Mouse (Mus musculus) adrenal gland, adult 2 months (tissue): ENCODE measurements around the gene Rexo4. TPM values are rescaled to one million over a fixed set of nuclear protein-coding genes. Genes with fewer than 3 reads are reported as not detected.

Source experiments
- DNase-seq: peaks from one replicate; pipeline ENCODE4 v3.0.0; 2021
- polyA plus RNA-seq: library from polyadenylated mRNA; depleted of rRNA; stranded (reverse); fragments of >200 nt; gene quantifications from 2 replicates; pipeline ENCODE4 v1.2.3, GENCODE M21; 2012
- total RNA-seq, 2 experiments: library from RNA; stranded (reverse); gene quantifications; 2 replicates each; pipeline ENCODE4 v1.2.3; 2021

The Rexo4 gene
- total and polyA plus RNA-seq, 3 experiments: 10.1 to 41.4 (median 23.6) TPM

DNA sequence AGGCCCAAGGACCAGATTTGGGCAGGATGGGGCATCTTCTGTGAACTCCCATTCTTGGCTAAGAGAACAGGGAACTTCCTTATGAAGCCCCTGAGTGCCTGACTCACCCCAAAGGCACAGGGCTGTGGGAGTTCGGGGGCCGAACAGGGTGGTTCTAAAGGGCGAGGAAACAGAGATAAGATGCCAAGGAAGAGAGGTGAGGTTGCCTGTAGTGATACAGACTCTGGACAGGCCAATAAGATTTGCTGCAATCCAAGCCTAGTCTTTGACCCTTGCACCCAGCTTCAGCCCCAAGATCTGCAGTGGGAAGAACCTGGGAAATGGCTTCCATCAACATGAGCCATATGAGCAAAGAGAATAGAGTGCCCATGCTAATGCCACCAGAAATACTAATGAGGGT lies 20.9 kb downstream of the Rexo4 start:
- DNase-seq: no peak

DNA sequence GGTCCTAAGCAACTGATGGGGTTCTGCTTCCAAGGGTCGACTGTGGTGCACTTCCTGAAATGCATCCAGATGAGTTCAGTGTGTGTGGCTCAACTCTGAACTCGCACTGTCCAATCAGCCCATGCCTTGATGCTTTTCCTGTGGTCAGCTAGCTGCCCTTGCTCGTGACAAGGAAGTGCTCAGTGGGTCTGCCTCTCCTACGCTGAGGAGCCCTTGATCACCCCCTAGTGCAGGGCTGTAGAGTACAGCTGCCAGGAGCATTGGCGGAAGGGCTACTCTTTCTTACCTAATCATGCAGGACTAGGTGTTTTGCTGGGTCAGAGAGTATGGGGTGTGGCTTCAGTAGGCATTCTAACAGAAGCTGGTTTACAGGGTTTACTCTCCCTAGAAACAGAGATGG lies 22.6 kb downstream of the Rexo4 start:
- DNase-seq: no peak

DNA sequence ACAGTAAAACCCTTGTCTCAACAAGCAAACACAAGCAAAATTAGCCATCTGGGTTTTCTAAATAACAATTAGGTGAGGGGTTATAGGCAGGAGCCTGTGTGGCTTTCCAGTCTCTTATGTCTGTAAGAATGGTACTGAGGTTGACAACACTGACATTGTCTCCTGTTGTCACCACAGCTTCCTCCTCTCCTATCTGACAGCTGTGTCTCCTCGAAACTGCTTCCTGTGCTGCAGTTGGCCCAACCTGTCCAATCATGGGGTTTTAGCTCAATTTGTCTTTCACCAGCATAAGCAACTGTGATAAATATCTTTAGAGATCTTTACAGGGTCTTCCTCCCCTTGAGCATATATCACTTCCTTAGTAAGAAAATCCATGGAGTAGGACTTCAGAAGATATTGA lies 27.8 kb downstream of the Rexo4 start:
- no peak for DNase-seq

DNA sequence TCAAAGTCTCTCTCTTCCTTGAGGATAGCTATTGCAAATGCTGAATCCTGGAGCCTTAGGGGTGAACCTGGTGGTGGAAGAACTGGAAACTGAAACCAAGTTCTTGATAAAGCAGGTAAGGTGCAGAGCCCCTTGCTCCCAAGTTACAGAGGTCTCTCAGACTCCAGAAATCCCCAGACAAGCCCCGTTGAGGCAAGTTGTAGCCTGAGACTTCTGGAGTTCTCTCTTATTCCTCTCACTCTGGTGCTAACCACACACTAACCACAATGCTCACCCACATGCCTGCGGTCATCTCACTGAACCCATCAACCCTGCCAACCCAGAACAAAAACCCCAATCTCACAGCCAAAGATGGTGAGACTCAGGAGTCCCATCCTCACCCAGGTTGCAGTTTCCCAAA lies 28.9 kb downstream of the Rexo4 start:
- no peak for DNase-seq

DNA sequence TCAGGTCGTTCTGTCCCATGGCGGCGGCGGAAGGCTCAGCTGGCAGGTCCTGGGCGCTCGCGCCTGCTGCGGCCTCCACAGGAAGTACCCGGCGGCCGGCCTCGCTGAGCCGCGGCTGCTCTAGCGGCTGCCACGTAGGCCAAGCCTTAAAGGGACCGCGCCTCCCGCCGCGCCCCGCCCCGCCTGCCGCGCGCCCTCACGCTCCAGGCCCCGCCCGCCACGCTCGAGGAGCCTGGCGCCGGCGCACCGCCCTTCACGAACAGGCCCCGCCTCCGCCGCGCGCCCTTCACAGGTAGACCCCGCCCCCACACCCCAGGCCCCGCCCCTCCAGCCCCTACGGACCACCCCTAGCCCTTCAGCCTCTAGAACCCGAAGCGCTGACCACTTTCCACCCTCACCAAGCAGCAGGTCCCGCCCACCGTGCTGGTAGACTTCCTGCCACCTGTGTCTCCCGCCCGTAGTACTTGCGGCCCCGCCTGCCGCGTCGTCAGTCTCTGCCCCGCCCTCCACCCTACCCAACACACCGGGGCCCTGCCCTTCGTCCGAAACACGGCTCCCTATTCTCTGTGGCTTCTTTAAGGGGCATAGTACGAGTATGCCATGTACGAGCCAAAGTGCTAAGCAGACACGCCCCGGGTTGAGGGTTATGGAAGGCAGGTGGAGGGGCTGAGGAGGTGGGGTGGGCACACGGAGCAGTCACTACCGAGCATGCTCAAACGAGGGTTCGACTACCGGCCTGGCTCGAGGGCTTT lies 30.7 kb downstream of the Rexo4 start, which contains the start of the genes Surf4 and Stkld1:
TSS of gene Surf4 (minus strand) at position 625 of the 752 bp plus-strand sequence.
TSS of gene Stkld1 (plus strand) at position 744 of the 752 bp plus-strand sequence.
- peak; percentile 97 for DNase-seq

DNA sequence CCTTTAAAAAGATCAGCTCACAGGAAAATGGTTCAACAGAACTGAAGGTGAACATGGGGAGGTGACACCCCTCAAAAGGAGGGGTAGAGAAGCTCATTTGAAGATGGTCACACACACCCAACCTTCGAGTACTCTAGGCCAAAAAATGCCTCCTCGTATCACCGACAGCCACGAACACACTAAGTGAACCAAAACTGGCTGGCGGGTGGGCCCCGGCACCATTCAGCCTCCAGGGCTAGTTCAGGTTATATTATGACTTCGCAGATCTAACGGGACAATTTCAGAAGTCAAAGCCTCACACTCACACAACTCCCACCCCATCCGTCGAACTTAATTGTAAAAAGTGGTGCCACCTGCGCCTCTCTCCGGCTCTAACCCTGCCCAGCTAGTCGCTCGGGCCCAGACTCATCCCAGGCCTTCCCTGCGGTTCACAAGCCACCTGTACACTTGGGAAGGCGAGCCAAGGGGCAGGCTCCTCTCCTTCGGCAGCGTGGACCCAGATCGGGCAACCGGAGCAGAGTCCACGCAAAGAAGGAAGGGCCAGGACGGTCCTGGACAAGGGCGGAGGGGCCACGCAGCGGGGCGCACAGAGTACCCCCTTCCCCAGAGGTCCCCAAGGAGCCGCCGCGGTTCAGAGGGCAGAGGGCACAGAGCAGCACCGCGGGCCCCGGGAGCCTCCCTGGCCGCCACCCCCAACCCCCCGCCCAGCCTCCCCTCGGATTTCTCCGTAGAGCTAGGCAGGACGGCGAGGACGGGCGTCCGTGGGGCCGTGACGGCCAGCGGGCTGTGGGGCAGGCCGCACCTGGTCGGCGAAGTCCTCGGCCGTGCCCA lies 31.5 kb downstream of the Rexo4 start:
- DNase-seq: no peak

DNA sequence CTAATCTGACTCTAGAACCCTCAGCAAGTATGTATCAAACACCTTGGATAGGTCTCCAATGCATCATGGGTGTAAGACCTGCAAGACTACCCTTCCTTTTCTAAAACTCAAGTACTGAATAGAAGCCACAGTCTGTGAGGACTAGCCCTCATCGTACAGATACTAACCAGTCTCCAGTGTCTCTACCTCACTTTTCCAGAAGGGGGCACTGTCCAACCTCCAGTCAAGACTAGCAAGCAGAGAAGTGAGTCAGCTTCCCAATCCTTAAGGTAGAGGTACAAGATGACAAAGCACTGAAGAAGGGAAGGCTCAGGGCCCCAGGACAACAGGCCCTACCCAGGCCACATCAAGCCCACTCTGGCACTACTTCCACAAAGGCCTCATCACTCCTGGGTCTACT lies 33.8 kb downstream of the Rexo4 start:
- DNase-seq: peak; percentile 78

DNA sequence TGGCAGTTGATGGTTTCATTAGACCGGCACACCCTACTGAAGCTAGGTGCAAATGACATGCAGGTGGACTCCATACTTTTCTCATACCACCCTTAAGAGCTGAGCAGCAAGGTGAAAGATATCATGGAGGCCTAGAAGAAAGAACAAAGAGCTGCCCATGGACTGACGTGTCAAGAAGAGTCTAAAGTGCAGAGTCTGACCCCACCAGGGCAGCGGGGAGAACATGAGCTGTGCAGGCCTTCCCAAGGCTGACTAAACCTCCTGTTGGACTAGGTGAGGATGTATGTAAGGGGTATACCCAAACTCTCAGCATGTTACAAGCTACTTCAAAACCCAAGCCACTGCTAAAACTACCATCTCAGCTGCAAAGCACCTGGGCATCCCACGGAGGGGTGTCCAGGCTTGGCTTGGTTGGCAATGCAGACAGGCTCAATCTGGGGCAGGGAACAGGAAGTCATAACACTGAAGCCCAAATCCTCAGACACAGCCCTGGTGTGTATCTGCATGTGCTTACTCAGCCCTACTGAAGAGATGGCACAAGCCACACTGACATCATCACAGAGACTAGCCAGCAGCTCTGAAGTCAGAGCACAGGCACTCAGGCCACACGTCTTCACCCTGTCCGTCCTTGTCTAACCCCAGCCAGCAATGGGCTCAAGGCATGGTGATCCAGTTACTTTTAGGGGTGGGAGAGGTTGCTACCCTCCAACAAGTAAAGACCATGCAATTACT lies 36.3 kb downstream of the Rexo4 start:
- peak; percentile 47 for DNase-seq

DNA sequence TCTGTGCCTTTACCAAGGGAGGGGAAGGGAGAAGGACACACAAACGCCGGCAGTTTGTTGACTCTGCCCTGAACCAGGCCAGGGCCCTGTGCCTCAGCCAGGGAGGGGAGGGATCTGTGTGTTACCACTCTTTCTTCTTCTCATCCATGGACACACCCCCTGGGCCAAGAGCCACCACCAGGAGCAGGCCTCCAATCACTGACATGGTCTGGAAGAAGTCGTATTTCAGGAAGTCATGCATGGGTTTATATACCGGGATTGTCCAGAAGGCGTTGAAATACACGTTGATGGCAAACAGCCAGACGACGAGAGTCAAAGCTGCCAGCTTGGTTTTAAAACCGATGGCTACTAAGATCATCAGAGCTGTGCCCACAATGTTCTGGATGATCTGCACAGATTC lies 42.4 kb downstream of the Rexo4 start:
- peak; percentile 84 for DNase-seq

DNA sequence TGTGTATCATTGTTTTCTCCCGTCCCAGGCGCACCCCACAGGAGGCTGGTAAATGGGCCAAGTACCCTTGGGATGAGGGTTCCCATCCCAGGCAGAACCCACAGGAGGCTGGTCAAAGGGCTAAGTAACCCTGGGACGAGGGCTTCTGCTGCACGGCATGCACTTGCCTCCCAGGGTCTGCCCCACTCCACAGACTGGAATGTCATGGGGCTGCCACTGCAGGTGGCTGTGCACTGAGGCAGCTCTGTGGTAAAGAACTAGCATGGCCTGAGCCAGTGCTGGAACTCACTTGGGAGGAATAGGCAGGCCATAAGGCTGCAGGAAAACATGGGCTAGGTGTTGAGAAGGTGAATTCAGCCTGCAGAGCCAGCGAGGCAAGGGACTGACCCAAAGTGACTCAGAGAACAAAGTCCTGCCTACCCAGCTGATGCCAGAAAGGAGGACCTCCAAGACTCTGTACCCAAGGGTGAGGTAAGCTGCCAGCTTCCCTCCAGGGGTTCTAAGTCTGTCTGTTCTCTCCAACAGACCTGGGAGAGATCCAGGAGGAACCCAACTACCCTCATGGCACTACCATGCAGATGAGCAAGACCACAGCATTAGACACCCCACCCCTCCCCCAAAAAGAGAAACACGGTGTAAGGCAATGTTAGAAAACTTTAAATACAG lies 43.9 kb downstream of the Rexo4 start:
- DNase-seq: no peak

DNA sequence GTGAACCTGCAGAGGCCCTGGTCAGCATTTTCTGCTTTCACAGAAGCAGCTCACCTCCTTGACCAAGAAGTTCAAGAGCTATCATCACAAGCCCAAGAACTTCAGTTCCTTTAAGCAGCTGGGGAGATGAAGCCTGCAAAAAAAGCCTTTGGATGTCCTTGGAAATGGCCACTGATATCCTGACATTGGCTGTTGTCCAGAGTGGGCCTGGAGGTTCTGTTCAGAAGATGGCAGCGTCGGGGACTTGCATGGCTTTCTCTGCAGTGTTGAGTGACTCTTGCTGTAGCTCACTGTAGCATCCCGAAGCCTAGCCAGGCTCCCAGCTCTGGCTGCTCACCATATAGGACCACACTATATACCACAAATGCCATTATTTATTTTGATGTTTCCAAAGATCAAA lies 44.5 kb downstream of the Rexo4 start:
- DNase-seq: peak; percentile 56

DNA sequence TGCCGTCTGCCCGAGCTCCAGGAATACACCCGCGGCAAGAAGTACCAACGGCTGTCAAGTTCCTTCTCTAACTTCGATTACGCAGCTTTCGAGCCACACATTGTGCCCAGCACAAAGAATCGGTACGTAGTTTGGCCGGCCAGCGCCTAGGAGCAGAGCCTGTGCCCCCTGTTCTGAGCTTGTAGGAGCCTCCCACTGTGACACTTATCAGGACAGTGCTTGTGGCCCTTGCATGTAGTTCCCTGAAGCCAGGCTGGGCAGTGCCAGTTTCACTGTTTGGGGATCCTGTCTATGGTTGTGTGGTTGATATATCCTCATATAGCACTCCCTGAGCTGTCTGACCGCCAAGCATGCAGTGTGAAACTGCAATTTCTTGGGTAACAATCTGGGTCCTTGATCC lies 47.4 kb downstream of the Rexo4 start:
- DNase-seq: no peak

DNA sequence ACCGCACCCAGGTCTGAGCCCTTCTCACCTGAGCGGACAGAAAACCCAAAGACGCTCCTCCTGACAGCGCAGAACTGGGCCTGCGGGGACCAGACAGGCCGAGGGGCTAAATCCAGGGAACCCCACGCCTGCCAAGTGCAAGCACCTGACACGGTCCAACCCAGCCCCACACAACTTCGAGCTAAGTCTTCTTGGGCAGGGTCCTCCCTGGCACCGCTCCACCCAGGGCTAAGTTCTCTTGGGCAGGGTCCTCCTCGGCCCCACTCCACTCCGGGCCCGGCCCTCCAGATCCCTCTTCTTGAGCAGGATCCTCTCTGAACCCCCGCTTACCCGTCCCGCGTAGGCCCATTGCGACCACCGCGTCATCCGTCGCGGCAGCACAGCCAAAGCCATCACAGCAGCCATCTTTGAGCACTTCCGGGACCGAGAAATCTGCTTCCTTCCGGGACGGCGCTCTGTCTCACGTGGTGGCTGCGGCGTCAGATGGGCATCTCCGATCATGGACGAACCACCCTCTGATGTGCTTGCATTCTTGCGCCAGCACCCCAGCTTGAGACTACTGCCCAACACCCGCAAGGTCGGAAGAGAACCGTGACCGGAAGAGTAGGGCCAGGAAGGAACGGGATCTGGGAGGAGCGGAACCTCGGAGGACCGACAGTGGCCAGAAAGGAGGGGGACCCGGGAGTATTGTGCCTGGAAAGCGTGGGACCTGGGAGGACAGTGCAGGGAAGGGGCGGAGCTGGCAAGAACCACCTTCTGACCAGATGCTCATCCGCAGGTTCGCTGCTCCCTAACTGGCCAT lies 48.1 kb downstream of the Rexo4 start, which contains the start of the genes Surf2 and Surf1:
TSS of gene Surf2 (plus strand) at position 441 of the 802 bp plus-strand sequence.
TSS of gene Surf1 (minus strand) at position 604 of the 802 bp plus-strand sequence.
- peak; percentile 90 for DNase-seq

DNA sequence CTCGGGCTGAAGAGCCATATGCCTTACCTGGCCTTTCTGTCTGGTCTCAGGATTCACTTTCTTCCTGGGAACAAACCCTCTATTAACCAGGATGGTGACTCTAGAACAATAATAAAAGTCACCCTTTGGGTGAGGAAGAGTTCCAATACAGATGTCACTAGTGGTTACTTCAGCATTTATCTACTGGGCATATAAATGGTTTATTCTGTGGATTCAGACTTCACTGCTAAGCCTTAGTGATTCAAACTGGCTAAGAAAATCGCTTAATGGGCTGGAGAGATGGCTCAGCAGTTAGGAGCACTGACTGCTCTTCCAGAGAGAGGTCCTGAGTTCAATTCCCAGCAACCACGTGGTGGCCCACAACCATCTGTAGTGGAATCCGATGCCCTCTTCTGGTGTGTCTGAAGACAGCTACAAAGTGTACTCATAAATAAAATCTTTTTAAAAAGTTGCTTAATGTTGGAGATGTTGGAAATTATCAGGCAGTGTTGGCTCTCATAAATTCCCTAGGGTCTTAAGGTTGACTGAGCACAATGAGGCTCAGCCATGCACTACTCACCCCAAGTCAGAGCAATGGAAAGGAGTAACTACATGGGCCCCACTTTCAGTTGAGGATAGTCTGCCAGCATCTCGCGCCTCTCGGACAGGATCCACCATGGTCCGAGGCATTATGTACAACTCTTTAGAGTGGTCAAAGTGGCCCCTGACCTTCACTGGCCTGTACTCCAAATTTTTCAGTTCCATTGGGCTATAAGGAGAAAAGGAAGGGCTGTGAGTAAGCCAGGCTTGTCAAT lies 49.8 kb downstream of the Rexo4 start:
- DNase-seq: no peak

DNA sequence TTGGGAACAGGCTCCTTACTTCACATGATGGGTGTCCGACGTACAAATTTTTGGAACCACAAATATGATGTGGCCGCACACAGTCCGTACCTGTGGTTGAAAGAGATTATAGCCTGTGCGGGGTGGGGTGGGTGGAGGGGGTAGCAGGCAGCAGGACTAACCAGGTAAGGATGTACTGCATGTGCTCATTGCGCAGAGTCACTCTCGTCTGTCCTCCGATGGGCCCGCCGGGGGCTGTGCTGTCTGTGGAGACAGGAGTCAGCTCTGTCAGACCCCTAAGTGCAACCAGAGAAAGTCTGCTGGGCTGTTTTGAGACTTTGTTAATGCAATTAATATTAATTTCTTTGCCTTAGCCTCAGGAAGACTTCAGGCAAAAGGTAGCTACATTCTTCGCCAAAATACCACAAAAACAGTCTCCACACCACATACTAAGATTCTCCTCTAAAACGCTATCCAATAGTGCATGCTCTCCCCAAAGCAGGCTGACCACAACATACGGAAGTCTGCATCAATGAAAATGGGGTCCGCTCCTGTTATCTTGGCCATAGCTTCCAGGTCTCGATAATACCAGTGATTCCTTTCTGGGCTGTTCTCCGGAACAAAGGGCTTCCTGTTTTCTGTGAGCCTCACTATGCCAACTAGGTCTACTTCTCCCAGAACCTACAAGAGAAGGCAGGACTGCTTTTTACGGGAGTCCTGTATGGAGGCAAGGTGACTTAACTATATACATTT lies 50.6 kb downstream of the Rexo4 start:
- no peak for DNase-seq

DNA sequence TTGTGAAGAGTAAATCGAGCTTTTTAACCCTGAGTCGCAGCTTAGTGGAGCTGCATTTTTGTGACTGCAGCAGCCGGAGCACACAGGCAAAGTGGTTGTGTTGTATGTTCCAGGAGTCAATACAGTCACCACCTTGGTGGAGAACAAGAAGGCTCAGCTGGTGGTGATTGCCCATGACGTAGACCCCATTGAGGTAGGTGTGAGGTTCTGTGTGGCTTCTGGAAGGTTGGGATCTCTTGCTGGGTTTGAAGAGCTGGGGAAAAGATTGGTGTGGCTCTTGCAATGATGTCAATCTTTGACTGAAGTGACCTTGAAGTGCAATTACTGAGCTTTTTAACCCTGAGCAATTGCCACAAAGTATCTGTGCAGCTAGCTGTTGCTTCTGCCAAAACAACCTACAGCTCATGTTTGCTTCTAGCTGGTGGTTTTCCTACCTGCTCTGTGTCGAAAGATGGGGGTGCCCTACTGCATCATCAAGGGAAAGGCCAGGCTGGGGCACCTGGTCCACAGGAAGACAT lies 51.9 kb downstream of the Rexo4 start:
- no peak for DNase-seq

DNA sequence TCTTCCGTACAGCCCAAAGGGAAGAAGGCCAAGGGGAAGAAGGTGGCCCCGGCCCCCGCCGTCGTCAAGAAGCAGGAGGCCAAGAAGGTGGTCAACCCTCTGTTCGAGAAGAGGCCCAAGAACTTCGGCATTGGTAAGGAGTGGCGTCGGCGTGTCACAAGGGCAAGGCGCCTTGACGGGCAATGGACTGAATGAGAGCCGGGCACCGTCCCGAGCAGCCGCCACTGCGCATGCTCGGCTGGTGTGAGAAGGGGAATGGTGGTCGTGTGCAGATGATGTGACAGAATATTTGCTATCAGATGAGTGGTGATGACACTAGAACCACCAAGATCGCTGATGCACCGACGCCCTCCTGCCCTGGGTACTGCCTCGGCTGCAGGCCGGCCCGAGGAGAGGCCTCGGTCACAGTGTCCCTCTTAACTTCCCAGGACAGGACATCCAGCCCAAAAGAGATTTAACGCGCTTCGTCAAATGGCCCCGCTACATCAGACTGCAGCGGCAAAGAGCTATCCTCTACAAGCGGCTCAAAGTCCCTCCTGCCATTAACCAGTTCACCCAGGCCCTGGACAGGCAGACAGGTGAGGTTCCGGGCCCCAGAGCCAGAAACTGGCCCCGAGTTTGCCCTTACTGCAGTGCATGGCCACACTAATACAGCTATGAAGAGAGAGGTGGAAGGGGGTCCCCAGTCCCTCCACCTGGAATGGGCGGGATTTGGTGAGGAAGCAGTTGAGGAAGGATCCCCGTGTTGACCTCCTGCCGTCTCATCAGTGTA lies 53.0 kb downstream of the Rexo4 start:
- DNase-seq: no peak
